Mouse (Mus musculus) lung, embryonic 14.5 days (tissue): ENCODE data around the gene Prdm8. TPM values are rescaled to one million over a fixed set of nuclear protein-coding genes. Genes with fewer than 3 reads are reported as not detected.

Experiments
- ATAC-seq: fragments of 200-750 bp; cut with Nextera tagmentation; 2 replicates; pipeline ENCODE4 v1.8.0; 2017; ENCODE audit warnings: mild to moderate bottlenecking, moderate TSS enrichment, moderate library complexity; ENCODE audit not compliant: insufficient read depth
- DNase-seq: peaks from one replicate; pipeline ENCODE4 v3.0.0-alpha.2; 2015
- H3K27ac ChIP-seq: fragments of 300-500 bp; sonication (generic); 2 replicates; pipeline ENCODE4 v1.5.1; 2014; ENCODE audit warnings: low read depth, mild to moderate bottlenecking, moderate library complexity
- H3K27me3 ChIP-seq: fragments of 300-500 bp; sonication (generic); 2 replicates; pipeline ENCODE4 v1.6.1; 2014; ENCODE audit warnings: low read length, control low read depth; ENCODE audit not compliant: insufficient read depth
- H3K36me3 ChIP-seq: fragments of 300-500 bp; sonication (generic); 2 replicates; pipeline ENCODE4 v1.6.1; 2014; ENCODE audit warnings: control low read depth; ENCODE audit not compliant: insufficient read depth
- H3K4me1 ChIP-seq: fragments of 300-500 bp; sonication (generic); 2 replicates; pipeline ENCODE4 v1.6.1; 2014; ENCODE audit warnings: antibody characterized with exemption, control low read depth; ENCODE audit not compliant: insufficient read depth
- H3K4me2 ChIP-seq: fragments of 300-500 bp; sonication (generic); 2 replicates; pipeline ENCODE4 v1.6.1; 2014; ENCODE audit warnings: mild to moderate bottlenecking
- H3K4me3 ChIP-seq: fragments of 300-500 bp; sonication (generic); 2 replicates; pipeline ENCODE4 v1.5.1; 2014; ENCODE audit warnings: low read depth, low read length
- H3K9ac ChIP-seq: fragments of 300-500 bp; sonication (generic); 2 replicates; pipeline ENCODE4 v1.6.1; 2014
- H3K9me3 ChIP-seq: fragments of 300-500 bp; sonication (generic); 2 replicates; pipeline ENCODE4 v1.6.1; 2016; ENCODE audit warnings: low read depth, low read length, control low read depth
- CTCF ChIP-seq: IDR thresholded peaks from 2 replicates; pipeline ENCODE4 v1.5.1; 2016; ENCODE audit warnings: antibody characterized with exemption, low read depth
- WGBS: fragments of 180-500 bp; shearing (Covaris S2); extraction: QIAGEN DNeasy Blood & Tissue Kit; methylation state at CpG from one replicate; pipeline ENCODE4 v1.1.7; 2014; 5-methylcytosine and 5-hydroxymethylcytosine counted together
- polyA plus RNA-seq: library from polyadenylated mRNA; unstranded; fragments of >200 nt; fragmentation: Nextera tagmentation; extraction: Ambion mirVana; gene quantifications from 2 replicates; pipeline ENCODE4 v1.2.1, GENCODE M21; 2014

Prdm8 gene
- polyA plus RNA-seq, 1 experiment from 2014 or later, result 1.1 TPM

- peak overlapping the region; percentile 43 for H3K4me2 ChIP-seq
- H3K27me3 ChIP-seq, result peaks cover 95% of the 10 kb centered on the region
- no peak overlapping the region for H3K27ac ChIP-seq
- DNase-seq (peak; percentile 41), ATAC-seq (no peak)
- WGBS, result 1% methylated on average over 19 of the region's 19 CpGs
- TF ChIP-seq CTCF, result no peak
- no peaks in the 10 kb centered on the region for H3K36me3 ChIP-seq
- no peaks in the 10 kb centered on the region for H3K9me3 ChIP-seq
- no peak overlapping the region for H3K9ac ChIP-seq
- peak overlapping the region; percentile 8; the same call in 1 of the 2 replicates for H3K4me3 ChIP-seq
- H3K4me1 ChIP-seq, result no peaks in the 10 kb centered on the region
Observed at GRCm38 (mm10) chr5:98180461-98180887, 13.5 kb downstream of the Prdm8 start.

- peak overlapping the region; percentile 8 for H3K4me3 ChIP-seq
- peak overlapping the region; percentile 43 for H3K4me2 ChIP-seq
- no peaks in the 10 kb centered on the region for H3K9me3 ChIP-seq
- DNase-seq (peak; percentile 58), ATAC-seq (no peak)
- peaks cover 95% of the 10 kb centered on the region for H3K27me3 ChIP-seq
- WGBS, result under 1% methylated on average over 27 of the region's 27 CpGs
- no peak overlapping the region for H3K9ac ChIP-seq
- H3K27ac ChIP-seq, result no peak overlapping the region
- H3K36me3 ChIP-seq, result no peaks in the 10 kb centered on the region
- no peaks in the 10 kb centered on the region for H3K4me1 ChIP-seq
- no peak for TF ChIP-seq CTCF
Observed at GRCm38 (mm10) chr5:98180888-98181635, 14.1 kb downstream of the Prdm8 start.

GRCm38 (mm10) chr5:98181686-98182602, 14.9 kb downstream of the Prdm8 start:
- WGBS, result 7% methylated on average over 16 of the region's 16 CpGs

GRCm38 (mm10) chr5:98182603-98182920, 15.6 kb downstream of the Prdm8 start:
- no peak for TF ChIP-seq CTCF
- H3K4me1 ChIP-seq, result no peaks in the 10 kb centered on the region
- peaks cover 98% of the 10 kb centered on the region for H3K27me3 ChIP-seq
- ATAC-seq (no peak), DNase-seq (no peak)
- 2% methylated on average over 5 of the region's 5 CpGs for WGBS
- H3K9ac ChIP-seq, result no peak overlapping the region
- no peaks in the 10 kb centered on the region for H3K36me3 ChIP-seq
- no peak overlapping the region for H3K27ac ChIP-seq
- H3K4me2 ChIP-seq, result peak overlapping the region; percentile 5; the same call in 1 of the 2 replicates
- no peaks in the 10 kb centered on the region for H3K9me3 ChIP-seq
- 0 out of 2 replicates have a peak overlapping the region, but pooled peaks have one; percentile 3 for H3K4me3 ChIP-seq

More at GRCm38 (mm10) chr5:98181686-98182602, 14.9 kb downstream of the Prdm8 start:
- no peak overlapping the region for H3K27ac ChIP-seq
- H3K4me3 ChIP-seq, result peak overlapping the region; percentile 8
- DNase-seq, result no peak
- no peak for TF ChIP-seq CTCF
- H3K9me3 ChIP-seq, result no peaks in the 10 kb centered on the region
- peak overlapping the region; percentile 43 for H3K4me2 ChIP-seq
- H3K9ac ChIP-seq, result no peak overlapping the region
- no peak for ATAC-seq
- H3K27me3 ChIP-seq, result peaks cover 97% of the 10 kb centered on the region
- H3K36me3 ChIP-seq, result no peaks in the 10 kb centered on the region
- no peaks in the 10 kb centered on the region for H3K4me1 ChIP-seq

GRCm38 (mm10) chr5:98183031-98183595, 16.1 kb downstream of the Prdm8 start:
- Histone ChIP-seq H3K4me3 (0 out of 2 replicates have a peak overlapping the region, but pooled peaks have one; percentile 3), H3K4me2 (peak overlapping the region; percentile 5; the same call in 1 of the 2 replicates), H3K4me1 (no peaks in the 10 kb centered on the region), H3K27ac (no peak overlapping the region), H3K36me3 (no peaks in the 10 kb centered on the region), H3K27me3 (peaks cover 98% of the 10 kb centered on the region), H3K9ac (no peak overlapping the region), H3K9me3 (no peaks in the 10 kb centered on the region)
- 3% methylated on average over 14 of the region's 14 CpGs for WGBS
- TF ChIP-seq CTCF, result no peak
- no peak for DNase-seq
- ATAC-seq, result no peak

GRCm38 (mm10) chr5:98184281-98184910, 17.4 kb downstream of the Prdm8 start:
- peaks cover 98% of the 10 kb centered on the region for H3K27me3 ChIP-seq
- no peak for DNase-seq
- no peak for TF ChIP-seq CTCF
- no peak overlapping the region for H3K27ac ChIP-seq
- WGBS, result 5% methylated on average over 17 of the region's 17 CpGs
- H3K36me3 ChIP-seq, result no peaks in the 10 kb centered on the region
- peak overlapping the region; percentile 89 for H3K4me2 ChIP-seq
- ATAC-seq, result no peak
- H3K9me3 ChIP-seq, result no peaks in the 10 kb centered on the region
- H3K4me3 ChIP-seq, result peak overlapping the region; percentile 59; the same call in 1 of the 2 replicates
- H3K4me1 ChIP-seq, result peaks cover 2% of the 10 kb centered on the region; the same call in 1 of the 2 replicates
- H3K9ac ChIP-seq, result no peak overlapping the region
